Mouse (Mus musculus) gastrocnemius, postnatal 25 days (tissue): Measurements from ENCODE around the gene Itpr2. TPM values are rescaled to one million over a fixed set of nuclear protein-coding genes. Genes with fewer than 3 reads are reported as not detected.
A peak's percentile ranks its signal among the peaks of the same experiment; 100 is the strongest.

Source experiments
- DNase-seq: peaks from one replicate; pipeline ENCODE4 v3.0.0; 2022
- total RNA-seq, 2 experiments: library from RNA; stranded (reverse); gene quantifications; 1 replicate in 1 of 2; 2 replicates in 1 of 2; pipeline ENCODE4 v1.2.3; 2021

Gene Itpr2
- total RNA-seq, 2 experiments from 2014 or later = 8.5 to 9.4 TPM

- DNase-seq = no peak
Measured at GRCm38 (mm10) chr6:146346545-146347195, 155.4 kb downstream of the Itpr2 start.

GRCm38 (mm10) chr6:146344732-146345131 is 157.3 kb downstream of the Itpr2 start:
- no peak for DNase-seq

GRCm38 (mm10) chr6:146343671-146344384 is 158.2 kb downstream of the Itpr2 start:
- no peak for DNase-seq

GRCm38 (mm10) chr6:146342995-146343394 is 159.0 kb downstream of the Itpr2 start:
- DNase-seq = no peak

- no peak for DNase-seq
Measured at GRCm38 (mm10) chr6:146341934-146342333, 160.1 kb downstream of the Itpr2 start.

- no peak for DNase-seq
Measured at GRCm38 (mm10) chr6:146341413-146341812, 160.6 kb downstream of the Itpr2 start.

- DNase-seq = no peak
Measured at GRCm38 (mm10) chr6:146340951-146341350, 161.1 kb downstream of the Itpr2 start.

GRCm38 (mm10) chr6:146339779-146340178 is 162.2 kb downstream of the Itpr2 start:
- DNase-seq = peak; percentile 44

GRCm38 (mm10) chr6:146337237-146337636 is 164.8 kb downstream of the Itpr2 start:
- no peak for DNase-seq

- DNase-seq = no peak
Measured at GRCm38 (mm10) chr6:146335191-146335590, 166.8 kb downstream of the Itpr2 start.

- DNase-seq = no peak
Measured at GRCm38 (mm10) chr6:146333506-146333905, 168.5 kb downstream of the Itpr2 start.

GRCm38 (mm10) chr6:146331017-146331669 is 170.9 kb downstream of the Itpr2 start:
- no peak for DNase-seq

- no peak for DNase-seq
Measured at GRCm38 (mm10) chr6:146329079-146329478, 172.9 kb downstream of the Itpr2 start.

- no peak for DNase-seq
Measured at GRCm38 (mm10) chr6:146326631-146327030, 175.4 kb downstream of the Itpr2 start.

- DNase-seq = no peak
Measured at GRCm38 (mm10) chr6:146324541-146325204, 177.3 kb downstream of the Itpr2 start.

- DNase-seq = no peak
Measured at GRCm38 (mm10) chr6:146322555-146322954, 179.5 kb downstream of the Itpr2 start.

- DNase-seq = no peak
Measured at GRCm38 (mm10) chr6:146321951-146322350, 180.1 kb downstream of the Itpr2 start.

GRCm38 (mm10) chr6:146316415-146316814 is 185.6 kb downstream of the Itpr2 start:
- DNase-seq = no peak

GRCm38 (mm10) chr6:146315153-146315552 is 186.9 kb downstream of the Itpr2 start:
- DNase-seq = no peak

- DNase-seq = no peak
Measured at GRCm38 (mm10) chr6:146314304-146314703, 187.7 kb downstream of the Itpr2 start.

- no peak for DNase-seq
Measured at GRCm38 (mm10) chr6:146313396-146313795, 188.6 kb downstream of the Itpr2 start.

GRCm38 (mm10) chr6:146310210-146310609 is 191.8 kb downstream of the Itpr2 start:
- no peak for DNase-seq

- no peak for DNase-seq
Measured at GRCm38 (mm10) chr6:146309335-146309734, 192.7 kb downstream of the Itpr2 start.
